Mouse (Mus musculus): ENCODE results near the gene Nol10. TPM values are rescaled to one million over a fixed set of nuclear protein-coding genes. Genes with fewer than 3 reads are reported as not detected.

Nol10 gene
- polyA plus RNA-seq, 1 experiment from 2014 or later: 45.1 TPM

DNA sequence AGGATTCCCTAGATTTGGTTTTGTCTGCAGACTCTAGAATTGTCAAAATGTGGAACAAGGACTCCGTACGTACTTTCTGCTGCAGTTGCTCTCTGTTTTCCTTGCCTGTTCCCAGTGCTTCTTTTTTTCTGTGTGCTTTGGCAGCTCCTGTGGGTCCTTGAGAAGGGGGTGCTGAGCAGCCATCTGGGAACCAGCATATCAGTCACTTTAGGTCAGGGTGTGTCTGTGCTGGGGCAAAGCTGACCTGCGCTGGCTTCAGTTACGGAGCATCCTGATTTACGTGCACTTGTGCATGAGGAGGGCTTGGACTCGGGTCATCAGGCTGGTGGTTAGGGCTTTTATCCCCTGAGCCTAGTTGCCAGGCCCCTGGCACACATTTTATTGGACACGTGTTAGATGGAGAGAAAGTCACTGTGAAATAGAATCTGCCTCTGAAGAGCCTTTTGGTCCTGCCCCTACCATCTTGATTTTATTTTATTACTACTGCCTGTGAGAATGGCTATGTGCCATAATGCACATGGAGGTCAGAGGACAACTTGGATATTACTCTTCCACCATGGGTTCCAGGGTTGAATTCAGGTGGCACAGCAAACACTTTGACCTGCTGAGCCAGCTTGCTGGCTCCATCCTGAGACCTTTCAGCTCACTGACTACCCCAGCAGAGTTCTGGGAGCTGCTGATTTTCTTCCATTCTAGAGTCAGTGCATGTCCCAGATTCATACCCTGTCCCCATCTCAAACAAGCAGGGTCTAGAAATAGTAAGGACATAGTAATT, 21.5 kb downstream of the Nol10 start:
- no peaks in the 10 kb centered on the region for H3K27me3 ChIP-seq (ENCODE audit: poor library complexity, severe bottlenecking)
- no peak overlapping the region for H3K27ac ChIP-seq
- H3K4me1 ChIP-seq: no peaks in the 10 kb centered on the region
- H3K4me3 ChIP-seq: no peak overlapping the region
- peaks cover 95% of the 10 kb centered on the region for H3K36me3 ChIP-seq (replicated peaks)
- WGBS: 97% methylated on average over 7 of the region's 7 CpGs
- no peak for DNase-seq (ENCODE audit: extremely low spot score, low spot score)
- H3K9me3 ChIP-seq: no peaks in the 10 kb centered on the region

DNA sequence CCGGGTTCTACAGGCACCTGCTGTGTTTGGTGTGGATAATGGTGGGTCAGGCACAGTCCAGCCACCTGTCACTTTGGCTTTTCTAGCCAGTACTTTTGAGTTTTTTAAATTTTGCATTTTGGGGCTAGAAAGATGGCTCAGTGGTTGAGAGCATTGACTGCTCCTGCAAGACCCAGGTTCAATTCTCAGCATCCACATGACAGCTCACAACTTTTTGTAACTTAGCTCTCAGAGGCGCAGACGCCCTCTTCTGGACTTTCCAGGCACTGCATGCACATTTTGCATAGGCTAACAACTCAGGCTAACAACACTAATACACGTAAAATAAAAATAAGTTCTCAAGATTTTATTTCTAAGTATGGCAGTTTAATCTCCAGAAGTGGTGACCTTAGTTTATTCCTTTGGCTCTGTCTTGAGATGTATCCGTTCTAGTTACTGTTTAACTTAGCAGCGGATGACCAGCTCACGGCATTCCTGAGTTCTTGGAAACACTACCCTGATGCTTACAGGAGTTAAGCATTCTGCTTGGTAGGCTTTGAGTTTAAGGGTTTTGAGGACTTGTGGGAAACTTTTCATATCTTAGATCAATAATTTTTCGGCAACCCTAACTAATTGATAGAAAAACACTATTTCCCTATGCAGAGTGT, 23.5 kb downstream of the Nol10 start:
- H3K27me3 ChIP-seq (ENCODE audit: poor library complexity, severe bottlenecking): no peaks in the 10 kb centered on the region
- no peak overlapping the region for H3K4me3 ChIP-seq
- no peak for DNase-seq (ENCODE audit: extremely low spot score, low spot score)
- 85% methylated on average over 8 of the region's 8 CpGs for WGBS
- H3K36me3 ChIP-seq (replicated peaks): peaks cover 98% of the 10 kb centered on the region
- H3K4me1 ChIP-seq: no peaks in the 10 kb centered on the region
- no peaks in the 10 kb centered on the region for H3K9me3 ChIP-seq
- H3K27ac ChIP-seq: no peak overlapping the region

DNA sequence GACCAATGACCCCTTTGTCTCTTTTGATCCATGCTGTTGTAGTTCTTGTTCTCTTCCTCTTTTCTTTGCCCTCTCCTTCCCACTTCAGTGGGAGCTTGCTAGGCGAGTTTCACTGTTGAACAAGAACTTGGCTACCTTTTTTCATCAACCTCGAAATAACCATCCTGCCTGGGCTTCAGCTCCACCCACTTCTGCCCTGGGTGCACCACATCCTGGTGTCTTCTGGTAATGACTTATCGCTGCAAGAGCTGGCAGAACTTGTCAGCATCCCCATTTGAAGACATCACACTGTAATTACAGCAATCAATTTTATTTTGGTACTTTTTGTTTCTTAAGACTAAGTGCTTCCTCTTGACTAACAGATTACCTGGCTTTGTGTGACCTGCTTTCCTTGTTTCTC, 24.4 kb downstream of the Nol10 start:
- H3K27me3 ChIP-seq (ENCODE audit: poor library complexity, severe bottlenecking): no peaks in the 10 kb centered on the region
- no peak overlapping the region for H3K4me3 ChIP-seq
- DNase-seq (ENCODE audit: extremely low spot score, low spot score): no peak
- no peak overlapping the region for H3K27ac ChIP-seq
- H3K4me1 ChIP-seq: no peaks in the 10 kb centered on the region
- no peaks in the 10 kb centered on the region for H3K9me3 ChIP-seq
- WGBS: 91% methylated on average over 3 of the region's 3 CpGs
- H3K36me3 ChIP-seq (replicated peaks): peaks cover 98% of the 10 kb centered on the region

DNA sequence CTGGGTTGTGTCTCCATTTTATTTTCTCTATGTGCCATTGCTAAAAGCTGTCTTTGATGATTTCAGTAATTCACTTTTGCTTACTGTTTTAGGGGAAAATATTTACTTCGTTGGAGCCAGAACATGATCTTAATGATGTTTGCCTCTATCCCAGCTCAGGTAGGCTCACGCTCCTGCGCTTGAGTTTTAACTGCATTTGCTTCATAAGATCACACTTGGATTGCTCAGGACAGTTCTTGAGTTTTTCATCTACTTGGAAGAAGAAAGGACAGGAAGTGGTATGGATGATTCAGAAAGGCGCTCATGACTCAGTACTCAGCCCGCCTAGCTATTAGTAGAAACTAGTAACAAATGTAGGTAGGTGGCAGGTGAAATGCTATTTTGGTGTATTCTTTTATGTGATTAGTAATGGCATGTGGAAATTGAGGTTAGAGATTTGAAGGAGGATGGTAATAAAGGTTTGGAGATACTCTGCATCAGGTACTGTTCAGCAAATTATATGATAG, 25.3 kb downstream of the Nol10 start:
- Histone ChIP-seq H3K36me3 (replicated peaks) (peaks cover 98% of the 10 kb centered on the region), H3K4me3 (no peak overlapping the region), H3K4me1 (no peaks in the 10 kb centered on the region), H3K27me3 (ENCODE audit: poor library complexity, severe bottlenecking) (no peaks in the 10 kb centered on the region), H3K9me3 (no peaks in the 10 kb centered on the region), H3K27ac (no peak overlapping the region)
- DNase-seq (ENCODE audit: extremely low spot score, low spot score): no peak
- WGBS: 93% methylated on average over 5 of the region's 5 CpGs

DNA sequence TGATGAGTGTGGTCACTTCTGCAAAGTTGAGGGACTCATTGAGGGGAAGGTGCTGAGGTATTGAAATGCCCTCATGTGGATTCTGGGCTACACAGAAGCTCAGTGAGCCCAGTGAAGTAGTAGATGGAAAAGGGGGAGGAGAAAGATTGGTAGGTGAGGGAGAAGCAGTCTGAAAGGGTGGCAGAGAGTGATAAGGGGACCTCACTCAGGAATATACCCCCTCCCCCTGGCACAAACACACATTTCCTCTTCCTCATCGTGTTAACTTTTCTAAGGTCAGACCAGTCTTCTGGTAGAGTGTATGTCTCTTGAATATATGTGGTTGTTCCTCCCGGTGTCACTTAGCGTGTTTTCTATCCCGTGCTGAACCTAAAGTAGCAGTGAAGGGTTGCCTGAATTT, 27.0 kb downstream of the Nol10 start:
- Histone ChIP-seq H3K9me3 (no peaks in the 10 kb centered on the region), H3K27ac (no peak overlapping the region), H3K27me3 (ENCODE audit: poor library complexity, severe bottlenecking) (no peaks in the 10 kb centered on the region), H3K4me3 (no peak overlapping the region), H3K4me1 (no peaks in the 10 kb centered on the region), H3K36me3 (replicated peaks) (peaks cover 99% of the 10 kb centered on the region)
- 87% methylated on average over 4 of the region's 4 CpGs for WGBS
- DNase-seq (ENCODE audit: extremely low spot score, low spot score): no peak

DNA sequence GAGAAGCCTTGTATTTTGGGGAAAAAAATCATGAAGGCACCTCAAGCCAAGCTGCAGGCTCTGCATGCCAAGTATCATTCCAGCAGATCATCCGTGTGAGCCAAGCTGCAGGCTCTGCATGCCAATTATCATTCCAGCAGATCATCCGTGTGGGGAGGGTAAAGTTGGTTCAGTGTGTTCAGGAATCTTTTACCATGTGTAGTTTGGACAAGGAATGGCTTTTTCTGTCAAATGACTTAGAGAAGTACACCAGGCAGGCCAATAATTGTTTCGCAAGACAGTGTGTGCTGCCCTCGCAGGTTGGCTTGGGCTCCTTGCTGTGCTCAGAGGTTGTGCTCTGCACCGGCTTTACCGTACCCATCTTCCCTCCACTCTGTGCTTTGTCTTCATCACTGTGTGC, 28.3 kb downstream of the Nol10 start:
- Histone ChIP-seq H3K27me3 (ENCODE audit: poor library complexity, severe bottlenecking) (no peaks in the 10 kb centered on the region), H3K36me3 (replicated peaks) (peaks cover 98% of the 10 kb centered on the region), H3K4me3 (no peak overlapping the region), H3K27ac (no peak overlapping the region), H3K4me1 (no peaks in the 10 kb centered on the region), H3K9me3 (no peaks in the 10 kb centered on the region)
- 94% methylated on average over 6 of the region's 6 CpGs for WGBS
- DNase-seq (ENCODE audit: extremely low spot score, low spot score): no peak

DNA sequence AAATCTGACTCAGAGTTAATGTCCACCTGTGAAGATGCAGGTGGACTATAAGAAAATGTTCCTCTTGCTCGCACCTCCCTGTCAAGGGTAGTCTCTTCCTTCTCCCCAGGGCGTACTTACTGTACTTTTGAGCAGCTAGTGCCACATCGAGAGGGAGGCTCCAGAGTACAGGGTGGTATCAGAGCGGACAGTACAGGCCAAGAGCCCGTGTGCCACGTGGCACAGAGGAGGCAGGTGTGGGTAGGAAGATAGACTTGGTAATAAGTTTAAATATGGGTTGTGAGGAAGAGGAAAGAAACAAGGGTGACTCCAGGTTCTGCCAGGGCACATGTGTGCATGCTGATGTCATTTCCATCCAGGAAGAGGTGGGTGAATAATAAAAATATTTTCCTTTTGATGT, 32.7 kb downstream of the Nol10 start:
- H3K36me3 ChIP-seq (replicated peaks): peaks cover 89% of the 10 kb centered on the region
- H3K27me3 ChIP-seq (ENCODE audit: poor library complexity, severe bottlenecking): no peaks in the 10 kb centered on the region
- no peak for DNase-seq (ENCODE audit: extremely low spot score, low spot score)
- no peak overlapping the region for H3K27ac ChIP-seq
- H3K4me3 ChIP-seq: no peak overlapping the region
- no peaks in the 10 kb centered on the region for H3K4me1 ChIP-seq
- no peaks in the 10 kb centered on the region for H3K9me3 ChIP-seq
- 94% methylated on average over 6 of the region's 6 CpGs for WGBS

DNA sequence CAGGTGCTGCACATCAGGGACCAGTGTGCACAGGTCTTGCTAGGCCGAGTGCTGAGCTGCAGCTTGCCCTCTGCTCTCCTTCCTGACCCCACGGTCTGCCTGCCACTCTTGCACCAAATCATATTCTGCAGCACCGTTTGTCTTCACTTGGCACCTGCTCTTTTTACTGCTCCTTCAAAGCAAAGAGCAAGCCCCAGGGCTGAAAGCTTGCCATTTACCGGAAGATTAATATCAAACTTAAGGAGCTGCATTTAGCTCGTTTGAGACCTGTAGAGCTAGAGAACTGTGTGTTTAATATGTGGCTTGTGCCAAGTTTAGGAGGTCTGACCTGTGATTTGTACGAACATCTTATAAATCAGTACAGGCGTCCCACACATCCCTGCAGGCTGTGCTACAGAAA, 34.5 kb downstream of the Nol10 start:
- H3K36me3 ChIP-seq (replicated peaks): peaks cover 81% of the 10 kb centered on the region

DNA sequence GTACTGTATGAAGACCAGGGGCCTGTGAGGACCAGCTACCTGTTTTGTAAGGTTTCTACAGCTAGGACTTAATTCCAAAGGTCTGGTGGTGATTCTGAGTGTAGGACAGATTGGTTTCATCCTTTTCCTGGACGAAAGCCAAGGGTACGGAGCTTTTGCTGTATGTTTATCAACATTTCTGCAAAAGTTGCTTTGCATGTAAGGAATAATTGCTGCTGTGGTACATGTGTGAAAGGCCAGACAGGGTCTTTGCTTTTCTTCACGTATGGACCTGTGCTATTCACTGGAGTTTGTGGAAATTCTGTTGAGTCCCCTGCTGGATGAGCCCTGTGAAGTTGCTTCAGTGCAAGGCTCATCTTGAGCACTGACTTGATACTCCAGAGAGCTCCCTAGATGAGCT, 38.6 kb downstream of the Nol10 start:
- no peak overlapping the region for H3K27ac ChIP-seq
- H3K27me3 ChIP-seq (ENCODE audit: poor library complexity, severe bottlenecking): no peaks in the 10 kb centered on the region
- no peak for DNase-seq (ENCODE audit: extremely low spot score, low spot score)
- H3K4me3 ChIP-seq: no peak overlapping the region
- no peaks in the 10 kb centered on the region for H3K4me1 ChIP-seq
- 91% methylated on average over 3 of the region's 3 CpGs for WGBS
- peaks cover 58% of the 10 kb centered on the region for H3K36me3 ChIP-seq (replicated peaks)
- H3K9me3 ChIP-seq: no peaks in the 10 kb centered on the region

More for the DNA sequence above, 34.5 kb downstream of the Nol10 start:
- DNase-seq (ENCODE audit: extremely low spot score, low spot score): no peak
- WGBS: 93% methylated on average over 7 of the region's 7 CpGs
- Histone ChIP-seq H3K4me3 (no peak overlapping the region), H3K27ac (no peak overlapping the region), H3K9me3 (no peaks in the 10 kb centered on the region), H3K27me3 (ENCODE audit: poor library complexity, severe bottlenecking) (no peaks in the 10 kb centered on the region), H3K4me1 (no peaks in the 10 kb centered on the region)

DNA sequence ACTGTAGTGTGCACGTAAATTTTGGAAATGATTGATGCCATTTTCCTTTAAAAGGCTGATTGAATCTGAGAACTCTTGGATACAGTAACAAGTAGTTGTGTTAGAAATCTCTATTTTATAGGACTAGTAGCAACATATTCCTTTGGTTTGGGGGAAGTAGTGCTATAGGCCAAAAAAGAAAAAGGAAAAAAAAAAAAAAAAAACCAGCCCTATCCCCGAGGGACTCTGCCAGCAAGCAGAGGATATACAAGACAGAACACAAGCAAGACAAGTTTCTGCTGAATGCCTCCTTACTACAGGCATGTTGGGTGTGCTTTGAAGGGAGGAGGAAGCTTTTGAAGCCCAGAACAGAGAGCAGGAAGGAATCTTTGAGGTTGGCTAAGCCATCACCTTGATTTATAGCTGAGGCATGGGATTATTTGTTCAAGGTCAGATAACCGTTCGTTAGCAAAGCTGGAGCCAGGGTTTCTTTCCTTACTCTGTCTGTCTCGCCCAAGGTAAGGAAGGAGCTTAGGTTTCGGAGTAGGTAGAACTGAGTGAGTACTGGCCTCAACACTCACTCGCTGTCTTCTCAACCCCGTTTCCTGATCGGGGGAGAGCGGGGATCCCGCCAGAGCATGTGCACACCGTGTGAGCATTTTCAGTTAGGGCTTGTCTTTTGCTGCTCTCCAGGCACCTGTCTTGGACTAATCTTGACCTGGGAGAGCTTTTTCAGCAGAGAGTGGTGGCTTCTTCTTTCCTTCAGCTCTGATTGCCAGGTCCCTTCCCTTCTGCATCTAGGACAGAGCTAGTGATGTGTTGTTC, 39.3 kb downstream of the Nol10 start:
- DNase-seq (ENCODE audit: extremely low spot score, low spot score): no peak
- H3K27me3 ChIP-seq (ENCODE audit: poor library complexity, severe bottlenecking): no peaks in the 10 kb centered on the region
- WGBS: 94% methylated on average over 12 of the region's 12 CpGs
- no peaks in the 10 kb centered on the region for H3K4me1 ChIP-seq
- peaks cover 52% of the 10 kb centered on the region for H3K36me3 ChIP-seq (replicated peaks)
- H3K4me3 ChIP-seq: no peak overlapping the region
- no peaks in the 10 kb centered on the region for H3K9me3 ChIP-seq
- H3K27ac ChIP-seq: no peak overlapping the region

DNA sequence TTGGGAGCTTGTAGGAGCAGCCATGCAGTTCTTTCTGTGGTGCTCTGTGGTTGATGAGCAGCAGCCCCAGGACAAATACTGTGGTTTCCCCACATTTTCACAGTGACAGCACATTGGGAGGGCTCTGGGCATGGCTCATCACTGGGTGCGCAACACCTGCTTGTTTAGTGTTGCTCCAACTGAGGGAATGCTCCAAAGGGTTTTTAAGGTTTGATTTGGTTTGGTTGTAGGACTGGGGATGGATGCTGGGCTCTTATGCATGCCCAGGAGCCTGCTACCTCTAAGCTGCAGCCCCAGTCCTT, 39.8 kb downstream of the Nol10 start:
- Histone ChIP-seq H3K9me3 (no peaks in the 10 kb centered on the region), H3K4me1 (no peaks in the 10 kb centered on the region), H3K27me3 (ENCODE audit: poor library complexity, severe bottlenecking) (no peaks in the 10 kb centered on the region), H3K4me3 (no peak overlapping the region), H3K36me3 (replicated peaks) (peaks cover 49% of the 10 kb centered on the region), H3K27ac (no peak overlapping the region)
- no peak for DNase-seq (ENCODE audit: extremely low spot score, low spot score)
- WGBS: 100% methylated on average over 1 of the region's 1 CpGs

DNA sequence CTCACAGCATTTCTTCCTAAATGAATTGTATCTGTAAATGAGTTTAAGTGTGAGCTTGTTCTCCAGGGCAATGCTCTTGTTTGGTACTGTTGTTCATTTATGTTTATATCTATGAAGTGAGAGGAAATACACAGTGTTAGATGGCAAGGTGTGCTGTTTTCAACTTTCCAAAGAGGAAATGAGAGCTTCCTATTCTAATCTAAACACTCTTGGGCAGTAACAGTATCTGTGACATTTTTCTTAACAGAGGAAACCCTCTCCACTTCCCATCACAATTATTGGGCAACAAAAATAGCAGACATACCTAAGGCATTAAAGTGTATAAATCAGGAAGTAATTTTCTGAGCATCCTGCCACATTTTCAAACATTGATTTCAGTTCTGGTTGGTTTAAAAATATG, 41.8 kb downstream of the Nol10 start:
- peaks cover 44% of the 10 kb centered on the region for H3K36me3 ChIP-seq (replicated peaks)
- H3K9me3 ChIP-seq: no peaks in the 10 kb centered on the region
- no peak for DNase-seq (ENCODE audit: extremely low spot score, low spot score)
- H3K27me3 ChIP-seq (ENCODE audit: poor library complexity, severe bottlenecking): no peaks in the 10 kb centered on the region
- H3K27ac ChIP-seq: no peak overlapping the region
- H3K4me3 ChIP-seq: no peak overlapping the region
- H3K4me1 ChIP-seq: no peaks in the 10 kb centered on the region

DNA sequence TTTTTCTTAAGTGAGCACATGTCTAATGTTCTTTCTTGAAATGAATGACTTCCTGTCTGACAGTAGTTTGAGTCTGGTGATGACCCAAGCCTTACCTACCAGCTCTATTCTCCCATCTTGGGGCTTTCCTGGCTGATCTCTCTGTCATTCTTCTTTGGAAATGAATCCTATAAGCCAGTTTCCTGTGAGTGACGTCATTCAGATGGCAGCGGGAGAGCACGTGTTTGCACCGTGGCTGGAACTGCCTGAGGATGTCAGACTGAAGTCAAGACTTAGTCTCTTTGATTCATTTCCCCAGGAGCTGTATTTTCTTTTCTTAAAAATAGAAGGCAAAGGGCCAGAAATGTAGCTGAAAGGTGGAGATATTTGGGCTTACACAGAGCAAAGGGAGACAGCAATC, 42.3 kb downstream of the Nol10 start:
- H3K27ac ChIP-seq: no peak overlapping the region
- H3K4me3 ChIP-seq: no peak overlapping the region
- H3K9me3 ChIP-seq: no peaks in the 10 kb centered on the region
- peaks cover 47% of the 10 kb centered on the region for H3K36me3 ChIP-seq (replicated peaks)
- no peaks in the 10 kb centered on the region for H3K4me1 ChIP-seq
- H3K27me3 ChIP-seq (ENCODE audit: poor library complexity, severe bottlenecking): no peaks in the 10 kb centered on the region
- no peak for DNase-seq (ENCODE audit: extremely low spot score, low spot score)
- WGBS: 83% methylated on average over 4 of the region's 4 CpGs
